Mouse (Mus musculus) heart, postnatal 0 days (tissue): Measurements from ENCODE around the gene Hoxd4. TPM values are rescaled to one million over a fixed set of nuclear protein-coding genes. Genes with fewer than 3 reads are reported as not detected.
A peak's percentile ranks its signal among the peaks of the same experiment; 100 is the strongest.

ENCODE experiments used
- ATAC-seq: fragments of 200-750 bp; cut with Nextera tagmentation; 2 replicates; pipeline ENCODE4 v1.8.0; 2017; ENCODE audit warnings: low read depth, moderate number of reproducible peaks, moderate library complexity; ENCODE audit not compliant: insufficient read depth
- DNase-seq: peaks from one replicate; pipeline ENCODE4 v3.0.0-alpha.2; 2016; ENCODE audit warnings: low spot score
- H3K27ac ChIP-seq: fragments of 300-500 bp; sonication (generic); 2 replicates; pipeline ENCODE4 v1.5.1; 2014; ENCODE audit warnings: low read depth, mild to moderate bottlenecking
- H3K27me3 ChIP-seq: fragments of 300-500 bp; sonication (generic); 2 replicates; pipeline ENCODE4 v1.6.1; 2014; ENCODE audit warnings: low read length, mixed read lengths; ENCODE audit not compliant: control insufficient read depth, insufficient read depth
- H3K36me3 ChIP-seq: fragments of 300-500 bp; sonication (generic); replicated peaks from 2 replicates; pipeline ENCODE4 v1.6.1; 2014; ENCODE audit warnings: low read length, mixed read lengths; ENCODE audit not compliant: control insufficient read depth, insufficient read depth
- H3K4me1 ChIP-seq: fragments of 300-500 bp; sonication (generic); 2 replicates; pipeline ENCODE4 v1.6.1; 2014; ENCODE audit warnings: antibody characterized with exemption; ENCODE audit not compliant: control insufficient read depth, insufficient read depth
- H3K4me2 ChIP-seq: fragments of 300-500 bp; sonication (generic); 2 replicates; pipeline ENCODE4 v1.6.1; 2014; ENCODE audit warnings: low read depth, mild to moderate bottlenecking, low read length, moderate library complexity
- H3K4me3 ChIP-seq: fragments of 300-500 bp; sonication (generic); 2 replicates; pipeline ENCODE4 v1.5.1; 2014; ENCODE audit warnings: low read depth, low read length
- H3K9ac ChIP-seq: fragments of 300-500 bp; sonication (generic); replicated peaks from 2 replicates; pipeline ENCODE4 v1.6.1; 2014; ENCODE audit warnings: low read depth, low read length, mixed read lengths
- H3K9me3 ChIP-seq: fragments of 300-500 bp; sonication (generic); replicated peaks from 2 replicates; pipeline ENCODE4 v1.6.1; 2016; ENCODE audit warnings: low read length; ENCODE audit not compliant: control insufficient read depth
- CTCF ChIP-seq: IDR thresholded peaks from 2 replicates; pipeline ENCODE4 v1.5.1; 2016; ENCODE audit warnings: antibody characterized with exemption, control low read depth, low read depth
- EP300 ChIP-seq: IDR thresholded peaks from 2 replicates; pipeline ENCODE4 v1.6.1; 2016; ENCODE audit warnings: antibody characterized with exemption, low read depth
- WGBS: fragments of 180-500 bp; shearing (Covaris S2); extraction: QIAGEN DNeasy Blood & Tissue Kit; methylation state at CpG from one replicate; pipeline ENCODE4 v1.1.7; 2014; 5-methylcytosine and 5-hydroxymethylcytosine counted together
- polyA plus RNA-seq: library from polyadenylated mRNA; unstranded; fragments of >200 nt; fragmentation: Nextera tagmentation; extraction: Ambion mirVana; gene quantifications from 2 replicates; pipeline ENCODE4 v1.2.1, GENCODE M21; 2015
- total RNA-seq: library from RNA; depleted of rRNA; stranded (reverse); fragments of >200 nt; gene quantifications from 2 replicates; pipeline ENCODE4 v1.2.3, GENCODE M21; 2014; ENCODE audit warnings: low replicate concordance

Gene Hoxd4
- total and polyA plus RNA-seq, 2 experiments from 2014 or later, result 0.05 TPM; not detected in 1

- no peak overlapping the region for H3K27ac ChIP-seq
- H3K4me2 ChIP-seq, result no peak overlapping the region
- WGBS, result 6% methylated on average over 9 of the region's 9 CpGs
- peaks cover 100% of the 10 kb centered on the region for H3K27me3 ChIP-seq
- no peak overlapping the region for H3K4me3 ChIP-seq
- no peak for TF ChIP-seq EP300
- TF ChIP-seq CTCF, result no peak
- no peak overlapping the region for H3K9ac ChIP-seq
- DNase-seq (no peak), ATAC-seq (no peak)
- H3K9me3 ChIP-seq, result no peaks in the 10 kb centered on the region
- 0 out of 2 replicates have a peak, but pooled peaks cover 4% of the 10 kb centered on the region for H3K4me1 ChIP-seq
- no peaks in the 10 kb centered on the region for H3K36me3 ChIP-seq
Observed at GRCm38 (mm10) chr2:74676376-74677052, 35.2 kb upstream of the Hoxd4 start.

GRCm38 (mm10) chr2:74677106-74677505 is 34.6 kb upstream of the Hoxd4 start:
- peaks cover 100% of the 10 kb centered on the region for H3K27me3 ChIP-seq
- H3K4me3 ChIP-seq, result no peak overlapping the region
- H3K36me3 ChIP-seq, result no peaks in the 10 kb centered on the region
- 23% methylated on average over 2 of the region's 2 CpGs for WGBS
- no peaks in the 10 kb centered on the region for H3K9me3 ChIP-seq
- TF ChIP-seq EP300 (no peak), CTCF (no peak)
- no peak overlapping the region for H3K4me2 ChIP-seq
- no peak overlapping the region for H3K27ac ChIP-seq
- DNase-seq (no peak), ATAC-seq (no peak)
- no peak overlapping the region for H3K9ac ChIP-seq
- H3K4me1 ChIP-seq, result peaks cover 8% of the 10 kb centered on the region; the same call in 1 of the 2 replicates

DNA sequence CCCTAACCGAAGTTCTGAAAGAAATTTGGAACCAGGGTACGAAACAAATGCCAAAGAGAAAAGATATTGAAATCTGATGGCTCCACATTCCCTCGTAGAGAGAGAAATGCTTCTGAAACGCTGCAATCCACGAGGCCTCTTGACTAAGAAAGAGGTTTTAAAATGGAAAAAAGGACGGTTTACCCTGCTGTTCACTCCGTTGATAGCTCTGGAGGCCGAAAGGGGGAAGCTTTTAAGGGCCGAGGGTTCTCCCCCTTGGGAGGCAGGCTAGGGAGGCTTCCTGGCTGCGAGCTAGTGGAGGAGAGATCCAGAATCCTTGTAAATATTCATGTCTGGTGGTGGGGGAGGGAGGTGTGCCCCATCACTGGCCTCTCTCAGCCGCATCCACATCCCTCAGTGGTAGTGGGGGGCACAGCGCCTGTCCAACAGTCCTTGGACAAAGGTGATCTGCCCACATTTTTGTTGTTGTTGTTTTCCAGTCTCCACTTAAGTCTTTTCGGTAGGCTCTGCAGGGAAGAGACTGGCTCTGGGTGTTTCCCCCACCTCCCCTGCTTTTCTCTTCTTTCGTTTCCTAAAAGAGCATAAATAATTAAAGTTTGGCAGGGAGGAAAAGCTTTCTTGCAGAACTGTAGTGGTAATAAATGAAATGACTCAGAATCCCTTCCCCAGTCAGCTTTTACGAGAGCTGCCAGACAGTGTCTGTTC is 32.7 kb upstream of the Hoxd4 start, which contains the start of gene Hoxd11:
Gene Hoxd11 (plus strand): TSS at position 667 of the 705 bp plus-strand sequence.
- Histone ChIP-seq H3K36me3 (no peaks in the 10 kb centered on the region), H3K27me3 (peaks cover 100% of the 10 kb centered on the region), H3K4me1 (peaks cover 9% of the 10 kb centered on the region; the same call in 1 of the 2 replicates), H3K27ac (no peak within 1 kb of the TSS), H3K9me3 (no peaks in the 10 kb centered on the region), H3K4me2 (no peak within 1 kb of the TSS), H3K9ac (no peak within 1 kb of the TSS), H3K4me3 (peak within 1 kb of the TSS; percentile 12; the same call in 1 of the 2 replicates)
- no peak for DNase-seq
- ATAC-seq, result no peak
- no peak for TF ChIP-seq EP300
- no peak for TF ChIP-seq CTCF
- 2% methylated on average over 15 of the region's 15 CpGs for WGBS

- peak overlapping the region; percentile 12; the same call in 1 of the 2 replicates for H3K4me3 ChIP-seq
- H3K9ac ChIP-seq, result no peak overlapping the region
- no peaks in the 10 kb centered on the region for H3K9me3 ChIP-seq
- DNase-seq (no peak), ATAC-seq (no peak)
- H3K27ac ChIP-seq, result no peak overlapping the region
- WGBS, result 2% methylated on average over 26 of the region's 26 CpGs
- TF ChIP-seq CTCF (no peak), EP300 (no peak)
- H3K4me1 ChIP-seq, result peaks cover 9% of the 10 kb centered on the region; the same call in 1 of the 2 replicates
- peaks cover 100% of the 10 kb centered on the region for H3K27me3 ChIP-seq
- H3K4me2 ChIP-seq, result no peak overlapping the region
- no peaks in the 10 kb centered on the region for H3K36me3 ChIP-seq
Observed at GRCm38 (mm10) chr2:74679596-74679971, 32.1 kb upstream of the Hoxd4 start.

GRCm38 (mm10) chr2:74679980-74680379 is 31.7 kb upstream of the Hoxd4 start:
- Histone ChIP-seq H3K27me3 (peaks cover 100% of the 10 kb centered on the region), H3K27ac (no peak overlapping the region), H3K9ac (no peak overlapping the region), H3K4me3 (peak overlapping the region; percentile 12; the same call in 1 of the 2 replicates), H3K4me1 (peaks cover 9% of the 10 kb centered on the region; the same call in 1 of the 2 replicates), H3K36me3 (no peaks in the 10 kb centered on the region), H3K4me2 (no peak overlapping the region), H3K9me3 (no peaks in the 10 kb centered on the region)
- under 1% methylated on average over 23 of the region's 23 CpGs for WGBS
- DNase-seq (no peak), ATAC-seq (no peak)
- TF ChIP-seq EP300 (no peak), CTCF (no peak)
